Mouse (Mus musculus): Measurements from ENCODE around the gene Hsd3b7. TPM values are rescaled to one million over a fixed set of nuclear protein-coding genes. Genes with fewer than 3 reads are reported as not detected.

Hsd3b7 gene
- total RNA-seq, 2 experiments from 2014 or later, result 3.3 to 5.8 TPM

Other genes starting within 250 kb of the Hsd3b7 start
- 1 to 10 TPM; 6.9 to 9.3 TPM for gene Tmem265, start 239.2 kb upstream of the Hsd3b7 start, total RNA-seq (2021)
- 10 to 100 TPM; 69.5 to 70.1 TPM for gene Phkg2, start 227.3 kb upstream of the Hsd3b7 start, total RNA-seq (2021)
- 1 to 10 TPM; 7.0 to 7.8 TPM for gene Ccdc189, start 212.0 kb upstream of the Hsd3b7 start, total RNA-seq (2021)
- gene Rnf40, start 211.8 kb upstream of the Hsd3b7 start, total RNA-seq (2021), result 10 to 100 TPM; 75.1 to 82.6 TPM
- 10 to 100 TPM; 31.5 to 33.4 TPM for gene Zfp629, start 184.8 kb upstream of the Hsd3b7 start, total RNA-seq (2021)
- 10 to 100 TPM; 87.2 to 94.3 TPM for gene Bcl7c, start 91.7 kb upstream of the Hsd3b7 start, total RNA-seq (2021)
- 1 to 10 TPM; 5.3 to 6.5 TPM for gene Ctf1, start 87.9 kb upstream of the Hsd3b7 start, total RNA-seq (2021)
- not detected for gene Ctf2, start 68.4 kb upstream of the Hsd3b7 start, total RNA-seq (2021)
- gene Fbxl19, start 56.1 kb upstream of the Hsd3b7 start, total RNA-seq (2021), result 100 to 1,000 TPM; 143 to 148 TPM
- gene Orai3, start 30.8 kb upstream of the Hsd3b7 start, total RNA-seq (2021), result 10 to 100 TPM; 14.2 to 15.1 TPM
- 10 to 100 TPM; 46.2 to 47.4 TPM for gene Setd1a, start 23.9 kb upstream of the Hsd3b7 start, total RNA-seq (2021)
- gene Gm49388, start 15.0 kb upstream of the Hsd3b7 start, total RNA-seq (2021), result 1 to 10 TPM; 2.2 to 3.1 TPM
- gene Stx4a, start 23.7 kb downstream of the Hsd3b7 start, total RNA-seq (2021), result 10 to 100 TPM; 34.5 to 40.0 TPM
- gene Stx1b, start 23.9 kb downstream of the Hsd3b7 start, total RNA-seq (2021), result 100 to 1,000 TPM; 193 to 215 TPM
- 10 to 100 TPM; 36.3 to 38.0 TPM for gene Zfp646, start 75.6 kb downstream of the Hsd3b7 start, total RNA-seq (2021)
- gene Zfp668, start 76.2 kb downstream of the Hsd3b7 start, total RNA-seq (2021), result 10 to 100 TPM; 33.1 to 36.4 TPM
- gene Prss53, start 90.4 kb downstream of the Hsd3b7 start, total RNA-seq (2021), result under 1 TPM; 0.54 to 0.90 TPM
- gene Gm21974, start 94.8 kb downstream of the Hsd3b7 start, total RNA-seq (2021), result not detected
- gene Vkorc1, start 95.0 kb downstream of the Hsd3b7 start, total RNA-seq (2021), result 10 to 100 TPM; 27.4 to 28.2 TPM
- gene Bckdk, start 103.5 kb downstream of the Hsd3b7 start, total RNA-seq (2021), result 10 to 100 TPM; 39.2 to 43.5 TPM
- 10 to 100 TPM; 28.1 to 31.1 TPM for gene Kat8, start 111.9 kb downstream of the Hsd3b7 start, total RNA-seq (2021)
- 1 to 10 TPM in 1 of 2 experiments, under 1 TPM in 1; 0.54 to 1.6 TPM for gene Prss8, start 129.5 kb downstream of the Hsd3b7 start, total RNA-seq (2021)
- gene Prss36, start 146.1 kb downstream of the Hsd3b7 start, total RNA-seq (2021), result 10 to 100 TPM; 13.5 to 15.5 TPM
- 100 to 1,000 TPM; 504 to 524 TPM for gene Fus, start 166.9 kb downstream of the Hsd3b7 start, total RNA-seq (2021)
- gene Pycard, start 193.3 kb downstream of the Hsd3b7 start, total RNA-seq (2021), result 1 to 10 TPM; 2.4 to 3.3 TPM
- gene Trim72, start 203.3 kb downstream of the Hsd3b7 start, total RNA-seq (2021), result under 1 TPM; 0.26 to 0.56 TPM

Data from left cerebral cortex, postnatal 4 days (tissue).